Mouse (Mus musculus) heart, embryonic 16.5 days (tissue): ENCODE results near the gene Nkain1. TPM values are rescaled to one million over a fixed set of nuclear protein-coding genes. Genes with fewer than 3 reads are reported as not detected.

ENCODE experiments used
- ATAC-seq: fragments of 200-750 bp; cut with Nextera tagmentation; replicated peaks from 2 replicates; pipeline ENCODE4 v1.8.0; 2017; ENCODE audit warnings: moderate number of reproducible peaks; ENCODE audit not compliant: insufficient read depth, low FRiP score; ENCODE audit errors: extremely low read depth
- H3K27ac ChIP-seq: fragments of 300-500 bp; sonication (generic); 2 replicates; pipeline ENCODE4 v1.5.1; 2014; ENCODE audit warnings: mild to moderate bottlenecking, low read length, control low read depth, moderate library complexity
- H3K27me3 ChIP-seq: fragments of 300-500 bp; sonication (generic); 2 replicates; pipeline ENCODE4 v1.6.1; 2014; ENCODE audit warnings: low read length, mixed read lengths; ENCODE audit not compliant: control insufficient read depth, insufficient read depth
- H3K36me3 ChIP-seq: fragments of 300-500 bp; sonication (generic); 2 replicates; pipeline ENCODE4 v1.6.1; 2014; ENCODE audit not compliant: control insufficient read depth, insufficient read depth
- H3K4me1 ChIP-seq: fragments of 300-500 bp; sonication (generic); 2 replicates; pipeline ENCODE4 v1.6.1; 2014; ENCODE audit warnings: low read length, mixed read lengths; ENCODE audit not compliant: control insufficient read depth, insufficient read depth
- H3K4me2 ChIP-seq: fragments of 300-500 bp; sonication (generic); 2 replicates; pipeline ENCODE4 v1.6.1; 2014; ENCODE audit warnings: low read depth, mild to moderate bottlenecking, control low read depth, low read length
- H3K4me3 ChIP-seq: fragments of 300-500 bp; sonication (generic); 2 replicates; pipeline ENCODE4 v1.5.1; 2014; ENCODE audit warnings: mild to moderate bottlenecking, control low read depth, low read length
- H3K9ac ChIP-seq: fragments of 300-500 bp; sonication (generic); 2 replicates; pipeline ENCODE4 v1.6.1; 2014; ENCODE audit warnings: low read length, control low read depth
- H3K9me3 ChIP-seq: fragments of 300-500 bp; sonication (generic); replicated peaks from 2 replicates; pipeline ENCODE4 v1.6.1; 2016; ENCODE audit warnings: low read length; ENCODE audit not compliant: control insufficient read depth
- WGBS: fragments of 180-500 bp; shearing (Covaris S2); extraction: QIAGEN DNeasy Blood & Tissue Kit; methylation state at CpG from one replicate; pipeline ENCODE4 v1.1.7; 2014; 5-methylcytosine and 5-hydroxymethylcytosine counted together
- polyA plus RNA-seq: library from polyadenylated mRNA; unstranded; fragments of >200 nt; fragmentation: Nextera tagmentation; extraction: Ambion mirVana; gene quantifications from 2 replicates; pipeline ENCODE4 v1.2.1, GENCODE M21; 2015

Gene Nkain1
- polyA plus RNA-seq, 1 experiment from 2014 or later = 0.12 TPM

DNA sequence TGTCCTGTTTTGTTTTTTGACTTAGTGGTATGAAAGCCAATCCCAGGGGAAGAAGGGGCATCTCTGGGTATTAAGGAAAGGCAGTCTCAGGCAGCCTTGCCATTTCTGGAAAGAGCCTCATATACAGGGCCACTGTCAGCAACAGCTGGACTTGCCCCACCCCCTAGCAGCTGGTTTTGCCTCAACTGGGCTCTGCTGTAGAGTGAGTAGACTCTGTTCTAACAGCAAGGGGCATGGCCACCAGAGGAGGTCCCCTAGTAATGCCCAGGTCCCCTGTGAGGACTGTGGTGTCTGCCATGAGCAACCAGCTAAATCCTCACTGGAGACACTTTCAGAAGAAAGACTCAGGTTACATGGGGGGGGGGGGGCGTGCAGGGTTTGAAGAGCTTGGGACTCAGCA lies 17.0 kb downstream of the Nkain1 start:
- H3K9me3 ChIP-seq = no peaks in the 10 kb centered on the region
- no peaks in the 10 kb centered on the region for H3K36me3 ChIP-seq
- no peak overlapping the region for H3K9ac ChIP-seq
- no peak overlapping the region for H3K27ac ChIP-seq
- no peaks in the 10 kb centered on the region for H3K27me3 ChIP-seq
- WGBS = no CpG with 5 or more reads among the region's 1 CpGs
- H3K4me3 ChIP-seq = no peak overlapping the region
- no peak for ATAC-seq
- H3K4me2 ChIP-seq = no peak overlapping the region
- peaks cover 8% of the 10 kb centered on the region; the same call in 1 of the 2 replicates for H3K4me1 ChIP-seq

DNA sequence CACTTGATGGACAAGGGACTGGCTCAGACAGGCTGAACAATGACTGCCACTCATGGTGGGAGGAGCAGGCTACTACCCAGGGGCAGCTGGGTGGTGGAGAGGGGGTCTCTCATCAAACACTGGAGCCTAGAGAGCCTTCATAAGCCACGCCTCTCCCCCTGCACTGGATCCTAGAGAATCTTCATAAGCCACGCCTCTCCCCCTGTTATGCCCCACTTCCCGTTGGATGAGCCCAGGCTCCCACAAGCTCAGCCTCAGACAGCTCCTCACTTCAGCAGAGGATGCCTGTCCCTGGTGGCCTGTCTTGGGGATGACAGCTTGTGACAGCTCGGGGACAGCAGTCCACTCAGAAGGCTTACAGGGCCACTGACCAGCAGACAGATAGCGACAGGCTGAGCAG lies 17.7 kb downstream of the Nkain1 start:
- 49% methylated on average over 5 of the region's 5 CpGs for WGBS
- no peak for ATAC-seq
- Histone ChIP-seq H3K27ac (no peak overlapping the region), H3K36me3 (no peaks in the 10 kb centered on the region), H3K9me3 (no peaks in the 10 kb centered on the region), H3K4me1 (peaks cover 8% of the 10 kb centered on the region; the same call in 1 of the 2 replicates), H3K27me3 (no peaks in the 10 kb centered on the region), H3K4me2 (no peak overlapping the region), H3K4me3 (no peak overlapping the region), H3K9ac (no peak overlapping the region)

DNA sequence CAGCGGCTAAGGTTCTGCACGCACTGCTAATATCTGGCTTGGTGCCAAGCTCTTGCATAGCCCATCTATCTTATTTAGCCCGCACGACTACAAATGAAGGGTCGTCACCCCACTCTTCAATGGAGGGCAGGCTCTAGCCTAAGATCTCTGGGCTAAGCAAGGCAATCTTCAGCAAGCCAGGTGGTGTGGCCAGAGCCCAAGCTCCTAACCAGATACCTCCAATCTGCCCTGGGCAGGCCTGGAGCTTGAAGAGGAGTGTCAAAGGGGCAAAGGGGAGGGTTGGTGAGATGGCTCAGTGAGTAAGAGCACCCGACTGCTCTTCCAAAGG lies 20.9 kb downstream of the Nkain1 start:
- H3K27me3 ChIP-seq = no peaks in the 10 kb centered on the region
- no peak overlapping the region for H3K27ac ChIP-seq
- H3K4me1 ChIP-seq = peaks cover 8% of the 10 kb centered on the region; the same call in 1 of the 2 replicates
- no peak overlapping the region for H3K4me3 ChIP-seq
- WGBS = 14% methylated on average over 6 of the region's 6 CpGs
- no peak overlapping the region for H3K9ac ChIP-seq
- H3K4me2 ChIP-seq = no peak overlapping the region
- no peaks in the 10 kb centered on the region for H3K36me3 ChIP-seq
- no peaks in the 10 kb centered on the region for H3K9me3 ChIP-seq
- ATAC-seq = no peak; the same call in 1 of the 2 replicates

DNA sequence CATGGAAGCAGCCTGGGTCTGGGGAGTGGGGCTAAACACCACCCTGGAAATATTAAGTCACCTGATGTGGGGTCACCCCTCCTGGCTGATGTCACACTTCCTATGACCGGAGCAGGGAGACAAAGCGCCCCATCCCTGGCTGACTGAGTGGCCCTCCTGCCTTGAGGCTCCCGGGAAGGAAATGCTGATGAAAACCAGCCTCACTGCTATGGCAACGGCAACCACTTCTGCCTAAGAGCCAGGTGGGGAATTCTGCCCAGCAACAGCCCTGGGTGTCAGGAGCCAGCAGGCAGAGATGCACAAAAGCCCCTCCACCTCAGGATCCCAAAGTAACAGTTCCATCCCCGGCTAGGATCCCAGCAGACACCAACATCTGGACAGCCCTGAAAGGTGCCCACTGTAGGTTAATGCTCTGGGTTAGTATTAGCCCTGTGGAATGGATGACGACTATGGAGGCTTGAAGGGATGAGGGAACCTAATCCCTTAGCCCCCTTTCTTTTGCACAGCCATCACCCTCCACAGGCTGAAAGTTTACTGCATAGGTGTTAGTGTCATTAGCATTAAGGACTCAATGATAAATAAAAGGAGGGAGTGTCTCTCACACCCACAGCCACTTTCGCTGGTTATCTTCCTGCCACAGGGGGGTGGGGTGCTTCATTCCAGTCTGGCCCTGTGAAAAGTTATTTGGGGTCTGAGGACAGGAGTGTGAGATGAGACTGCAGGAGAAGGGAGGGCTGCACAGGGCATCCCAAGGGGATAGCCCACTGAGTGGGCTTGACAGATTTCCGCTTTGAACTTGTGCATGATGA lies 21.5 kb downstream of the Nkain1 start:
- WGBS = 12% methylated on average over 8 of the region's 8 CpGs
- Histone ChIP-seq H3K9me3 (no peaks in the 10 kb centered on the region), H3K4me2 (no peak overlapping the region), H3K4me1 (peaks cover 8% of the 10 kb centered on the region; the same call in 1 of the 2 replicates), H3K36me3 (no peaks in the 10 kb centered on the region), H3K9ac (no peak overlapping the region), H3K27me3 (no peaks in the 10 kb centered on the region), H3K27ac (no peak overlapping the region), H3K4me3 (no peak overlapping the region)
- 0 out of 2 replicates have a peak, but pooled peaks have one; percentile 8 for ATAC-seq

DNA sequence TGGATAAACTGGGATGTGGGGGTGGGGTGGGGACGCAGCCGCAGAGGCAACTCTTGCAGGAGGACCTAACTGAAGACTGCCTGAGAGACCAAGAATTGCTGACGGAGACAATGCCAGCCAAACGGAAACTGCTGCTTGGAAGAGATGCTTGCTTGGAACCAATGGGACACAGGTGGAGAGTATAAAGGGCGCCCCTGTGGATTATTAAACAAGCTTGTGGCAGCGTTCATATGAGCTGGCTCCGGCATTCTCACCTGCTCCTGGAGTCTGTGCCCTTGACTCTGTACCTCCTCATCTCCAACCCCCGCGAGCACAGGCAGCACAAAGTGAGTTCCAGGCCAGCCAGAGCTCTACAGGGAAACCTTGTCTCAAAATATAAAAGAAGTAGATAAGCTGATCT lies 23.5 kb downstream of the Nkain1 start:
- no peaks in the 10 kb centered on the region for H3K9me3 ChIP-seq
- H3K4me3 ChIP-seq = no peak overlapping the region
- WGBS = 85% methylated on average over 9 of the region's 9 CpGs
- H3K36me3 ChIP-seq = no peaks in the 10 kb centered on the region
- H3K4me1 ChIP-seq = peaks cover 8% of the 10 kb centered on the region; the same call in 1 of the 2 replicates
- no peak overlapping the region for H3K9ac ChIP-seq
- no peak for ATAC-seq
- H3K27me3 ChIP-seq = no peaks in the 10 kb centered on the region
- no peak overlapping the region for H3K4me2 ChIP-seq
- no peak overlapping the region for H3K27ac ChIP-seq

DNA sequence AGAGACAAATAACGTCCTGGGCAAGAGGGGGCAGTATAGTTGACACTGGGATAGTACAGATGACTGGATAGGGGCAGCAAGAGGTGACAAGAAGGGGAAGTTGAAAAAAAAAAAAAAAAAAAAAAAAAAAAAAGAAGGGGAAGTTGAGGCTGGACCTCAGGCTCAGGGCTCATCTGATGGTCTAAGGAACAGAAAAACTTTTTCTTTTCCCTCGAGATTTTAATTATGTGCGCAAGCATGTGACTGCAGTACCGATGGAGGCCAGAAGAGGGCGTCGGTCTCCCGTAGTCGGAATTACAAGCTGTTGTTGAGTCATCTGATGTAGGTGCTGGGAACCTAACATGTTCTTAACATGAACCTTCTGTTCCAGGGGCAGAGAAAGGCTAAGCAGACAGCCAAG lies 24.8 kb downstream of the Nkain1 start:
- WGBS = 83% methylated on average over 8 of the region's 8 CpGs
- peaks cover 8% of the 10 kb centered on the region; the same call in 1 of the 2 replicates for H3K4me1 ChIP-seq
- no peaks in the 10 kb centered on the region for H3K36me3 ChIP-seq
- H3K9me3 ChIP-seq = no peaks in the 10 kb centered on the region
- H3K27ac ChIP-seq = no peak overlapping the region
- ATAC-seq = no peak
- H3K27me3 ChIP-seq = no peaks in the 10 kb centered on the region
- H3K4me3 ChIP-seq = no peak overlapping the region
- no peak overlapping the region for H3K9ac ChIP-seq
- no peak overlapping the region for H3K4me2 ChIP-seq

DNA sequence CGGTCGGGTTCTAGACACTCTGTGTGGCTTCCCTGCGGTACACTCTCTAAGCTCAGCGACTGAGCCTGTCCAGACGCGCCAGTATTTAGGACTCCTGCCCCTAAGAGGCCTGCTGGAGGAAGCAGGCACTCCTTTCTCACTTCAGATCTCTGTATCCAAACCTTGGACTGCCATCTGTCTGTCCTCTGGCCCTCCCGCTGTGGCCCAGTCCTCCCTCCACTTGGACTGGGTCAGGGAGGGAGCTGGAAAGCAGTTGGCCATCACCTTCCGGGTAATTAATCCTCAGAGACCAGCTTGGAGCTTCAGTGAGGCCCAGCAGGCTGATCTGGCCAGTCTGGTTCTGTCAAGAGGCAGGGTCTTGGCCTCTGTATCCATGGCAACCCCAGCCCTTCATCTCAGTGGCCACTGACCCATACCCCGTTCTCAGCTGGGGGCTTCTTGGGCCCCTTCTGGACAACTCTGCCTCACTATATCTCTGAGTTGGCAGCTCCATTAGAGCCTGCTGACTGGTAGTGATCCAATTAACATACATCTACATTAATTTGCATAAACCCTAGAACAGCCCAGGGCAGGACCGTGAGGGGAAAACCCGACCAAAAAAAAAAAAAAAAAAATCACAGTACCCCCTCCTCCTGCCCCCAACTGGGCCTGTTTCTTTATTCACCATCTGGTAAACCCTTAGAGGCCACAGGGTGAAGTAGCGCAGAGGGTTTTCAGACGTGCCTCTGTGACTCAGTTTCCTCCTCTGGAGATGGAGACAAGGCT lies 27.0 kb downstream of the Nkain1 start:
- H3K9ac ChIP-seq = no peak overlapping the region
- H3K36me3 ChIP-seq = no peaks in the 10 kb centered on the region
- no peak overlapping the region for H3K27ac ChIP-seq
- no peak for ATAC-seq
- H3K4me1 ChIP-seq = no peaks in the 10 kb centered on the region
- H3K9me3 ChIP-seq = no peaks in the 10 kb centered on the region
- 37% methylated on average over 13 of the region's 13 CpGs for WGBS
- H3K4me2 ChIP-seq = no peak overlapping the region
- no peak overlapping the region for H3K4me3 ChIP-seq
- H3K27me3 ChIP-seq = no peaks in the 10 kb centered on the region

DNA sequence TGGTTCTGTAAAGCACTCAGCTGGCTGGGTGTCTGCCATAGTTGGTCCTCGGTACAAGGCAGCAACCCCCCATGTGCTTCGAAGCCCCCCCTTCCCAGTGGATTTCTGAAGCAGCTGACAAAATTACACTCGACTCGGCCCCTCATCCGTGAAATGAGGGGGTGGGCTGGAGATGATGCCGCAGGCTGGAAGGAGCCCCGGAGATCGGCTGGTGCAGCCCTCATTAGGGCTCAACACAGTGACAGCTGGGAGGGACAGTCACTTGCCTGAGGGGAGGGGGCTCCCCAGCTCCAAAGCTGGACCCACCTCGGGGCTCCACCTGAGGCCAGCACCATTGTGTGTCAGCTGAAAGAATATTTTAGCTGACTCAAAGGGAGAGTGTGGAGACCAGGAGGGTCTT lies 29.6 kb downstream of the Nkain1 start:
- WGBS = 61% methylated on average over 9 of the region's 9 CpGs
- Histone ChIP-seq H3K9ac (no peak overlapping the region), H3K4me2 (no peak overlapping the region), H3K27me3 (no peaks in the 10 kb centered on the region), H3K27ac (no peak overlapping the region), H3K4me1 (no peaks in the 10 kb centered on the region), H3K9me3 (no peaks in the 10 kb centered on the region), H3K4me3 (no peak overlapping the region), H3K36me3 (no peaks in the 10 kb centered on the region)
- ATAC-seq = no peak

DNA sequence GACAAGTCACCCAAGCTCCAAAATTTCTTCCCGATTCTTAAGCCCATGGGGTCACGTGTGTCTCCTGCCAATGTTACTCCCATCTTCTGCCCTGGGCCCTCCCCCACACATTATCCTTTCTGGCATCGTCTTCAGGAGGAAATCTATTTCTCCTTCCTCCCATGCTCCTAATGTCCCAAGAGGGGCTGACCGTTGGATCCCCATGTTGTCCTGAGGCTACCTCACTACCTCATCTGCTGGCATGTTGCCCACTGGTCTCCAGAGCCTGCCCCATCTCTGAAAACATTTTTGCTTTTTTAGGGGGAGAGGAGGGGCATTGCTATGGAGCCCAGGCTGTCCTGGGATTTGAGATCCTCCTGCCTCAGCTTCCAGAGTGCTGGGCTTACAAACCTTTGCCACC lies 30.9 kb downstream of the Nkain1 start:
- 69% methylated on average over 4 of the region's 4 CpGs for WGBS

More for the DNA sequence above, 30.9 kb downstream of the Nkain1 start:
- Histone ChIP-seq H3K4me2 (no peak overlapping the region), H3K9me3 (no peaks in the 10 kb centered on the region), H3K27ac (no peak overlapping the region), H3K27me3 (no peaks in the 10 kb centered on the region), H3K4me1 (no peaks in the 10 kb centered on the region), H3K4me3 (no peak overlapping the region), H3K9ac (no peak overlapping the region), H3K36me3 (no peaks in the 10 kb centered on the region)
- no peak for ATAC-seq
